Mouse (Mus musculus) olfactory bulb, adult 2 months (tissue): ENCODE data around the gene Fez2.

Experiments
- CTCF ChIP-seq: fragments of 200-500 bp; IDR thresholded peaks from 2 replicates; pipeline ENCODE4 v1.5.1; 2012; ENCODE audit warnings: low read depth, mild to moderate bottlenecking, low read length, moderate library complexity; ENCODE audit not compliant: insufficient read depth
- POLR2A ChIP-seq: fragments of 200-500 bp; IDR thresholded peaks from 2 replicates; pipeline ENCODE4 v1.6.1; 2012; ENCODE audit warnings: mild to moderate bottlenecking, low read depth, low read length, moderate library complexity; ENCODE audit not compliant: insufficient read depth

DNA sequence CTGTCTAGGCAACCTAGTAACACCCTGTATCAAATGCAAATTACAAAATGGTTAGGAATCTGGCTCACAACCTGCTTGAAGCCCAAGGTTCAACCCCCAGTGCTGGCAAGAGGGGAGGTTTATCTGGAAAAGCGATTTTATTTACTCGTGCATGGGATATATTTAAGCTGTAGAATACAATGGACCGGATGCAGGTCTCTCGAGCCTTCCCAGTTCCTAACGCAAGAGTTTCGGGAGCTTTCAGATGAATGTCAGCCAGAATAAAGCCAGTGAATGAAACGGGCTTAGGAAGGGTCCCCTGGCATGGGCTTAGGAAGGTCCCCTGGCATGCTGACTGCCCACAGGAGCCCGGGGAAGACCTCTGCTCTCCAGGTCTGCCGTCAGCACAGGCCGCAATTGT is 11.1 kb downstream of the Fez2 start:
- TF ChIP-seq CTCF, result no peak
- no peak for TF ChIP-seq POLR2A
